ENCODE assay signal across 27 mouse cellular contexts in genomic region chr11:66946922-66947321, GRCm38 (mm10). TPM values are rescaled to one million over a fixed set of nuclear protein-coding genes. Genes with fewer than 3 reads are reported as not detected.
A peak's percentile ranks its signal among the peaks of the same experiment; 100 is the strongest.
DNase-seq lines count a peak whose midpoint lies in the region; ATAC-seq and TF ChIP-seq lines count a peak whose summit lies in the region.
"Had no signal": no experiment of that assay in that cellular context is flagged by ENCODE, and none has a peak within 500 bp of the region (broad histone marks: within the 10 kb centered on the region; RNA-seq: fewer than 3 reads in every experiment).

No protein-coding gene starts in this region.

- no peaks in the 10 kb centered on the region for H3K36me3 ChIP-seq in lung, embryonic 14.5 days (ENCODE audit: insufficient read depth)
- no peaks in the 10 kb centered on the region for H3K36me3 ChIP-seq in midbrain, embryonic 11.5 days (ENCODE audit: control insufficient read depth, insufficient read depth, low read length)
- H3K36me3 ChIP-seq in midbrain, embryonic 15.5 days (replicated peaks), result no peaks in the 10 kb centered on the region
- H3K36me3 ChIP-seq in stomach, embryonic 16.5 days (ENCODE audit: control insufficient read depth, insufficient read depth, low read length), result no peaks in the 10 kb centered on the region
- H3K36me3 ChIP-seq: embryonic facial prominence, embryonic 15.5 days; forebrain, embryonic 10.5 days; heart, embryonic 12.5 days; hindbrain, embryonic 10.5 days had no signal

- H3K4me2 ChIP-seq in lung, embryonic 14.5 days, result no peak overlapping the region
- no peak overlapping the region for H3K4me2 ChIP-seq in midbrain, embryonic 11.5 days
- H3K4me2 ChIP-seq in midbrain, embryonic 15.5 days, result no peak overlapping the region
- H3K4me2 ChIP-seq in stomach, embryonic 16.5 days (ENCODE audit: low read depth, low read length), result peak overlapping the region; percentile 2; the same call in 1 of the 2 replicates
- H3K4me2 ChIP-seq: embryonic facial prominence, embryonic 15.5 days; heart, embryonic 12.5 days; hindbrain, embryonic 14.5 days had no signal

- no peak for DNase-seq in lung, embryonic 14.5 days
- no peak for DNase-seq in lung, postnatal 25 days (ENCODE audit: low spot score)
- DNase-seq in midbrain, embryonic 11.5 days (ENCODE audit: low spot score, missing footprints), result peak; percentile 45
- no peak for DNase-seq in neural tube, embryonic 10.5 days (ENCODE audit: extremely low spot score, low spot score)
- no peak for DNase-seq in cerebellum, postnatal 10 days
- DNase-seq: adrenal gland, adult 2 months; adrenal gland, postnatal 25 days; B cell, adult 2 months; cerebellum, adult 2 months; cerebellum, postnatal 14 days; embryo, embryonic 11 days; gastrocnemius, adult 2 months; gastrocnemius, postnatal 25 days had no signal

- H3K9me3 ChIP-seq in lung, embryonic 14.5 days (ENCODE audit: low read depth, low read length), result no peaks in the 10 kb centered on the region
- H3K9me3 ChIP-seq in midbrain, embryonic 11.5 days (ENCODE audit: control insufficient read depth, low read length), result no peaks in the 10 kb centered on the region
- no peaks in the 10 kb centered on the region for H3K9me3 ChIP-seq in midbrain, embryonic 15.5 days
- H3K9me3 ChIP-seq in stomach, embryonic 16.5 days (replicated peaks; ENCODE audit: control insufficient read depth, low read length), result no peaks in the 10 kb centered on the region
- H3K9me3 ChIP-seq: embryonic facial prominence, embryonic 15.5 days; forebrain, embryonic 10.5 days; heart, embryonic 12.5 days; hindbrain, embryonic 10.5 days had no signal

- H3K9ac ChIP-seq in lung, embryonic 14.5 days, result no peak overlapping the region
- no peak overlapping the region for H3K9ac ChIP-seq in midbrain, embryonic 11.5 days (ENCODE audit: low read length)
- no peak overlapping the region for H3K9ac ChIP-seq in midbrain, embryonic 15.5 days
- no peak overlapping the region for H3K9ac ChIP-seq in stomach, embryonic 16.5 days (ENCODE audit: low read length)
- H3K9ac ChIP-seq: embryonic facial prominence, embryonic 15.5 days; heart, embryonic 12.5 days; hindbrain, embryonic 14.5 days had no signal

- ATAC-seq in lung, embryonic 14.5 days (ENCODE audit: insufficient read depth), result no peak
- no peak for ATAC-seq in midbrain, embryonic 11.5 days (ENCODE audit: low FRiP score)
- no peak for ATAC-seq in midbrain, embryonic 15.5 days (replicated peaks)
- ATAC-seq in stomach, embryonic 16.5 days (ENCODE audit: insufficient read depth, low FRiP score), result peak; percentile 76
- ATAC-seq: activated CD4-positive, CD25-positive, alpha-beta regulatory T cell, adult 4 months; CD4-positive, CD25-positive, alpha-beta regulatory T cell, adult 4 months; forebrain, embryonic 14.5 days; Patski had no signal

- no peak overlapping the region for H3K4me3 ChIP-seq in lung, embryonic 14.5 days (ENCODE audit: low read depth, low read length)
- no peak overlapping the region for H3K4me3 ChIP-seq in midbrain, embryonic 11.5 days (ENCODE audit: low read depth, low read length)
- H3K4me3 ChIP-seq in midbrain, embryonic 15.5 days, result no peak overlapping the region
- H3K4me3 ChIP-seq in stomach, embryonic 16.5 days (replicated peaks; ENCODE audit: low read length), result no peak overlapping the region
- H3K4me3 ChIP-seq: embryonic facial prominence, embryonic 15.5 days; erythroblast, embryonic 14.5 days; forebrain, embryonic 10.5 days; gastrocnemius, adult 2 months; heart, embryonic 12.5 days; hindbrain, embryonic 10.5 days had no signal

- no peaks in the 10 kb centered on the region for H3K27me3 ChIP-seq in lung, embryonic 14.5 days (ENCODE audit: insufficient read depth, low read length)
- H3K27me3 ChIP-seq in midbrain, embryonic 11.5 days (ENCODE audit: control insufficient read depth, insufficient read depth, low read length), result no peaks in the 10 kb centered on the region
- H3K27me3 ChIP-seq in midbrain, embryonic 15.5 days (replicated peaks), result no peaks in the 10 kb centered on the region
- H3K27me3 ChIP-seq in stomach, embryonic 16.5 days (ENCODE audit: control insufficient read depth, insufficient read depth, low read length), result no peaks in the 10 kb centered on the region
- H3K27me3 ChIP-seq: embryonic facial prominence, embryonic 15.5 days; heart, embryonic 12.5 days; Patski had no signal

- 64% methylated on average over 6 of the region's 6 CpGs for WGBS in lung, embryonic 14.5 days
- WGBS in midbrain, embryonic 11.5 days, result 77% methylated on average over 6 of the region's 6 CpGs
- 86% methylated on average over 6 of the region's 6 CpGs for WGBS in midbrain, embryonic 15.5 days
- WGBS in stomach, embryonic 16.5 days, result 56% methylated on average over 6 of the region's 6 CpGs

- no peak for TF ChIP-seq CTCF in lung, embryonic 14.5 days (IDR thresholded peaks at IDR 0.05; ENCODE audit: low read depth)

- no peaks in the 10 kb centered on the region for H3K4me1 ChIP-seq in lung, embryonic 14.5 days (ENCODE audit: insufficient read depth)
- no peaks in the 10 kb centered on the region for H3K4me1 ChIP-seq in midbrain, embryonic 11.5 days (ENCODE audit: control insufficient read depth, insufficient read depth, low read length)
- no peaks in the 10 kb centered on the region for H3K4me1 ChIP-seq in midbrain, embryonic 15.5 days
- H3K4me1 ChIP-seq in stomach, embryonic 16.5 days (ENCODE audit: control insufficient read depth, insufficient read depth, low read length), result no peaks in the 10 kb centered on the region
- H3K4me1 ChIP-seq: embryonic facial prominence, embryonic 15.5 days; forebrain, embryonic 10.5 days; heart, embryonic 12.5 days; hindbrain, embryonic 10.5 days had no signal

- H3K27ac ChIP-seq in lung, embryonic 14.5 days (ENCODE audit: low read depth), result 0 out of 2 replicates have a peak overlapping the region, but pooled peaks have one; percentile 34
- H3K27ac ChIP-seq in midbrain, embryonic 11.5 days (ENCODE audit: low read depth, low read length), result no peak overlapping the region
- H3K27ac ChIP-seq in midbrain, embryonic 15.5 days, result no peak overlapping the region
- peak overlapping the region; percentile 56 for H3K27ac ChIP-seq in stomach, embryonic 16.5 days (ENCODE audit: low read length)
- H3K27ac ChIP-seq: embryonic facial prominence, embryonic 15.5 days; forebrain, embryonic 10.5 days; gastrocnemius, adult 2 months; hindbrain, embryonic 10.5 days; hindbrain, embryonic 14.5 days had no signal

RNA-seq across cellular contexts. Expression of gene Tmem238l, which starts 9.5 kb away (rescaled TPM):
- polyA plus RNA-seq in lung, embryonic 14.5 days (2014; fragmentation: Nextera tagmentation; extraction: Ambion mirVana), result not detected in 2 replicates
- not detected in 2 replicates for polyA plus RNA-seq in midbrain, embryonic 11.5 days (2014; fragmentation: Nextera tagmentation; extraction: Ambion mirVana)
- not detected in 2 replicates for polyA plus RNA-seq in midbrain, embryonic 15.5 days (2015; fragmentation: Nextera tagmentation; extraction: Ambion mirVana)
- polyA plus RNA-seq in stomach, embryonic 16.5 days (2015; fragmentation: Nextera tagmentation; extraction: Ambion mirVana), result 0.91 and 1.0 TPM in 2 replicates
- polyA plus RNA-seq: activated CD4-positive, CD25-positive, alpha-beta regulatory T cell, adult 4 months; adrenal gland, adult 2 months; CD4-positive, CD25-positive, alpha-beta regulatory T cell, adult 4 months; cerebellum, adult 2 months; embryonic facial prominence, embryonic 11.5 days; erythroblast, embryonic 14.5 days; forebrain, embryonic 10.5 days; forebrain, embryonic 14.5 days; heart, embryonic 12.5 days; heart, embryonic 16.5 days; hindbrain, embryonic 10.5 days; hindbrain, embryonic 14.5 days; Patski had no signal

RNA-seq across cellular contexts. Expression of gene Pirt, which starts 35.1 kb away (rescaled TPM):
- polyA plus RNA-seq in lung, embryonic 14.5 days (2014; fragmentation: Nextera tagmentation; extraction: Ambion mirVana), result 0.29 and 0.55 TPM in 2 replicates
- polyA plus RNA-seq in midbrain, embryonic 11.5 days (2014; fragmentation: Nextera tagmentation; extraction: Ambion mirVana), result 0.40 and 0.60 TPM in 2 replicates
- 0.83 and 1.1 TPM in 2 replicates for polyA plus RNA-seq in midbrain, embryonic 15.5 days (2015; fragmentation: Nextera tagmentation; extraction: Ambion mirVana)
- polyA plus RNA-seq in stomach, embryonic 16.5 days (2015; fragmentation: Nextera tagmentation; extraction: Ambion mirVana), result 6.9 and 7.0 TPM in 2 replicates
- polyA plus RNA-seq: activated CD4-positive, CD25-positive, alpha-beta regulatory T cell, adult 4 months; CD4-positive, CD25-positive, alpha-beta regulatory T cell, adult 4 months; Patski had no signal

Comparison
In these comparisons a context has a peak if more than half of its experiments do, and no peak if none do; other contexts are left out.
1. H3K27ac ChIP-seq: peak in lung, embryonic 14.5 days (single experiment) and stomach, embryonic 16.5 days (single experiment); none in midbrain, embryonic 11.5 days (single experiment) and midbrain, embryonic 15.5 days (single experiment).